Mouse (Mus musculus) lung, postnatal 0 days (tissue): ENCODE data around the gene Jak3.
"Not testable (repeated sequence)": the region's sequence is repeated elsewhere in the genome, so short reads cannot be mapped to it uniquely, and the experiment has no call there.

Source experiments
- CTCF ChIP-seq: IDR thresholded peaks from 2 replicates; pipeline ENCODE4 v1.5.1; 2016; ENCODE audit warnings: antibody characterized with exemption, mild to moderate bottlenecking
- EP300 ChIP-seq: IDR thresholded peaks from 2 replicates; pipeline ENCODE4 v1.6.1; 2016; ENCODE audit warnings: antibody characterized with exemption, mild to moderate bottlenecking, control low read depth

- TF ChIP-seq CTCF, EP300: not testable (repeated sequence)
Measured at GRCm38 (mm10) chr8:71738316-71738715, 62.2 kb downstream of the Jak3 start.
